Mouse (Mus musculus): ENCODE measurements at regions not wholly inside any gene's neighbourhood (a gene's known extent, or its start where the extent isn't known, plus 50 kb on each side); places are given as distances from the start of the nearest gene placed in this dataset.

DNA sequence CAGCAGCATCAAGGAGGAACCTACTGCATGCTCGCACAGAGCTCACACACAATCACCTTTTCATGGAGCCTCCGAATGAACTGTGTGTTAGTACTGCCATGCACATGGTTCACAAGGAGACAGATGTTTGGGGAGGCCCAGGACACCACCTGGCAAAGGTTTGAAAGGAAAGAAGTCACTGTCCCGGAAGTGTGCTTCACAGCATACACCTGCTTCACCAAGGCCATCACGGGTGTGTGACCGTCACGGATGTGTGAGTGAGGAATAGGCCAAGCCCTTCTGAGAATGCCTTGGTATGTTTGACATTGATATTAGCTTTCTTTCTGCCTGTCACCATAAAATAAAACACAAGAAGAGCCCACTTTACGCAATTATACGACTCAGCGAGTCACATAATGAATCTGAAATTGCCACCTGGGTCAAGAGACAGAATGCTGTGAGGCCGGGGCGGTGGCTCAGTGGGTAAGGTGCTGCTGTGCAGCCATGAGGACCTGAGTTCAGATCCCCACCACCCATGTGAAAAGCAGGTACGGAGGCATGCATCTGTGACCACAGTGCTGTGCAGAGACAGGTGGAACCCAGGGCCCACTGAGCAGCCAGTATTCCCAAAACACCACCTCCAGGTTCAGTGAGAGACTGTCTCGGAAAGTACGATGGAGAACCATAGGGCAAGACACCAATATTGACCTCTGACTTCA is 162.3 kb upstream of the Sh3bp4 start:
- Histone ChIP-seq H3K27ac (no peak overlapping the region), H3K9ac (no peak overlapping the region), H3K4me1 (no peaks in the 10 kb centered on the region), H3K27me3 (no peaks in the 10 kb centered on the region), H3K4me3 (no peak overlapping the region), H3K9me3 (no peaks in the 10 kb centered on the region), H3K36me3 (no peaks in the 10 kb centered on the region), H3K4me2 (no peak overlapping the region)
- 89% methylated on average over 14 of the region's 14 CpGs for WGBS
- ATAC-seq (ENCODE audit: borderline replicate concordance, extremely low read depth, low FRiP score, low TSS enrichment): no peak

DNA sequence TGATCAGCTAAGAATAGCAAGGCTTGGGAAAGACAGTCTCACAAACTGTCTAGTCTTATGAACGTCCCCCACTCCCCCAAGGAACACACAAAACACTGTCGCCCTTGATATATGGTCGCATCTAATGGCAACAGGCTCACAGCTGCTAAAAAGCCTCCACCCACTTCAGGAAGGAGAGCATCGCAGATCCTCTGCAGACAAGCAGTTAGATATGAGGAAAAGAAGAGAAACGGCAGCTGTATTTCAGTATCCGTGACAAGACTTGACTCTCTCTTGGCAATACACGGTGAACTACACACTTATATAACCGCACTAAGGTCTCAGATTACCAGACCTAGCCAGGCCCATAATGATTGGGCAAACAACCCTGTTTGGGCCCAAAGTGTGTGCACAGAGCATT is 161.5 kb upstream of the Sh3bp4 start:
- Histone ChIP-seq H3K36me3 (no peaks in the 10 kb centered on the region), H3K9me3 (no peaks in the 10 kb centered on the region), H3K4me3 (no peak overlapping the region), H3K4me2 (no peak overlapping the region), H3K9ac (no peak overlapping the region), H3K4me1 (no peaks in the 10 kb centered on the region), H3K27ac (no peak overlapping the region), H3K27me3 (no peaks in the 10 kb centered on the region)
- no peak for ATAC-seq (ENCODE audit: borderline replicate concordance, extremely low read depth, low FRiP score, low TSS enrichment)
- 38% methylated on average over 8 of the region's 8 CpGs for WGBS

GRCm38 (mm10) chr1:88909314-88909713 is 160.9 kb upstream of the Sh3bp4 start:
- no peak for ATAC-seq (ENCODE audit: borderline replicate concordance, extremely low read depth, low FRiP score, low TSS enrichment)
- Histone ChIP-seq H3K36me3 (no peaks in the 10 kb centered on the region), H3K4me1 (no peaks in the 10 kb centered on the region), H3K27me3 (no peaks in the 10 kb centered on the region), H3K9ac (no peak overlapping the region), H3K4me2 (no peak overlapping the region), H3K27ac (no peak overlapping the region), H3K9me3 (no peaks in the 10 kb centered on the region), H3K4me3 (no peak overlapping the region)
- 74% methylated on average over 4 of the region's 4 CpGs for WGBS

DNA sequence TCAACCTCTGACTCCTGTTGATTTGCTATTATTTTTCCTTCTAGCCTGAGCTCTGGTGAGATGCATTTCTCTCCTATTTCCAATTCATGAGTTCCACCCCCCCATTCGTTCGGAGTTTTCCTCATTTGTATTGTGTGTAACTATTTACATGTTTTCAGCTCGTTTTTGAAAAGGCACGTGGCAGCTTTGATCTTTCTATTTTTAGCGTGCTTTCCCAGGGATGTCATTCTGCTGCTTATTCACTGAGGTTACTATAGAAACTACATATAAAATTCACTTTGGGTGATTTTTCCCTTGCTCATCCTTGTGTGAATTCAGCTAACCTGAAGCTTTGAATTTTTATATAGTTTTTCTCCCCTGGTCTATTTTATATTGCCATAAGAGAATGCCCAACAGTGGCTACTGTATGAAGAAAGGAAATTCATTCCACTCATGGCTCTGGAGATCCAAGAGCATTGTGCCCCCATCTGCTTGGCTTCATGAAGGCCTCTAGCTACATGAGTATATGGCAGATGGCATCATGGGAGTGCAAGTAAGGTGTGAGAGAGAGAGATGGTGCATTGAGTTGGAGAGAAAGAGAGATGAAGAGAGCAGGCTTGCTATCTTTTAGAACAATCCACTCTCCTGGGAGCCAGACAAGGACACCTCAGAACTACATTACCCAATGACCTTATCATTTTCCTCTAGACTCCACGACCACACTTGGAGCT is 160.2 kb upstream of the Sh3bp4 start:
- no peaks in the 10 kb centered on the region for H3K27me3 ChIP-seq
- no peak for ATAC-seq (ENCODE audit: borderline replicate concordance, extremely low read depth, low FRiP score, low TSS enrichment)
- no peaks in the 10 kb centered on the region for H3K9me3 ChIP-seq
- no peaks in the 10 kb centered on the region for H3K4me1 ChIP-seq
- no peak overlapping the region for H3K9ac ChIP-seq
- WGBS: 55% methylated on average over 6 of the region's 6 CpGs
- H3K27ac ChIP-seq: no peak overlapping the region
- no peak overlapping the region for H3K4me3 ChIP-seq
- no peak overlapping the region for H3K4me2 ChIP-seq
- no peaks in the 10 kb centered on the region for H3K36me3 ChIP-seq

DNA sequence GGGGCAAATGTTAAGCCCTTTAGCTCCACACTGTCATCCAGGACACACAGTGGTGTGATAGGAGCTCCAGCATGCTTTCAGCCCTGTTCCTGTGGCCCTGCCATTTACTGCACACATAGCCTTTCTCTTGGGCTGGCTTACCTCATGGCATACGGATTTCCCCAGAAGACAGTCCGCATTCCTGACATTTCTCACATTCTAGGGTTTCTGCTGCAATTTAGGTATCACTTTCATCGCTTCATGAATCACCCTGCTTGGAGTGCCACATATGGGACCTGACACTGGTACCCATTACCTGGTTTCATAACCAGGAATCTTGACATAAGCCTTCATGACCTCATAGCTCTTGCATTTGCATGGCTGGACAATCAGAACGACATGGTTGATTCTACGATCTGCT is 158.5 kb upstream of the Sh3bp4 start:
- Histone ChIP-seq H3K4me1 (0 out of 2 replicates have a peak, but pooled peaks cover 2% of the 10 kb centered on the region), H3K9ac (no peak overlapping the region), H3K27ac (no peak overlapping the region), H3K36me3 (no peaks in the 10 kb centered on the region), H3K27me3 (no peaks in the 10 kb centered on the region), H3K4me2 (no peak overlapping the region), H3K9me3 (no peaks in the 10 kb centered on the region), H3K4me3 (no peak overlapping the region)
- WGBS: 66% methylated on average over 5 of the region's 5 CpGs
- ATAC-seq (ENCODE audit: borderline replicate concordance, extremely low read depth, low FRiP score, low TSS enrichment): no peak

DNA sequence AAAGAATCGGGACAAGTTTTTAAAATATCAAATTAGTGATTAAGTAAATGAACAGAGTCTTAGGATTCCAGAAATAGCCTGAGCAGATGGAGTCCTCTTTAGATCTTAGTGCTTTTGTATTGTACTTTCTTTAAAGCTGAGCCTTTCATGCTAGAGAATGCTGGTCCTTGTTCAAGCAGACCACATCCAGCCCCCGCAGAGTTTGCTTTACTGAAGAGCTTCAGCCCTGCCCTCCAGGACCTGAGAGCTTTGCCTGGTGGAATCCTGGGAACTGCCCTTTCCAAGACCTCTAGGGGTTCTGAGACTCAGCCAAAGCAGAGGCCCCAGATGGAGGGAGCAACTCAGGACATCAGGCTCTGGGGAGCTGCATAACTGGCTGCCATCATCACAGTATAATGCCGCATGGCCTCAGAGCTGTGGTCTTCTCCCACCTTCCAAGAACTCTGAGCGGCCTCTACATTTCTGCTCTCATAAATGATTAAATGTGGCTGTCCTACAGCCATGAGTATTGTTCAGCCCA is 153.6 kb upstream of the Sh3bp4 start:
- Histone ChIP-seq H3K4me3 (no peak overlapping the region), H3K4me1 (0 out of 2 replicates have a peak, but pooled peaks cover 3% of the 10 kb centered on the region), H3K27me3 (no peaks in the 10 kb centered on the region), H3K36me3 (no peaks in the 10 kb centered on the region), H3K27ac (no peak overlapping the region), H3K9me3 (no peaks in the 10 kb centered on the region), H3K9ac (no peak overlapping the region), H3K4me2 (no peak overlapping the region)
- WGBS: 76% methylated on average over 4 of the region's 4 CpGs
- ATAC-seq (ENCODE audit: borderline replicate concordance, extremely low read depth, low FRiP score, low TSS enrichment): no peak

DNA sequence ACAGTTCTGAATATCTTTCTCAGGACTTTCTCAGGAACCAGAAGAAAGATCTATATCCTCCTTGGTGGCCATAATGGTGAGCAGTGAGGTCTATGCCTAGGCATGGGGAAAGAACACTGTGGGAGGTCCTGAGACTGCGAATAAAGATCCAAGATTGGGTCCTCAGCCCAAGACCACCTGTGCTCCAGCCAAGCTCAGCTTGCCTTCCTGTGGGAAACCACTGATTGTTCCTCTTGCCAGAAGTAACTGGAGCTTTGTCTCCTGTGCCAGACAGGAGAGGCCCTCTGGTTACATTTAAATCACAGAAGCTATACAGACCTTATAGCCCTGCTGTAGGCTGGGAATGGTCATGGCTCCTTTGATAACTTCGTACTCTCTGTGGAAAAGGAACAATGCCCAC is 148.8 kb upstream of the Sh3bp4 start:
- H3K9ac ChIP-seq: no peak overlapping the region
- no peaks in the 10 kb centered on the region for H3K27me3 ChIP-seq
- no peak for ATAC-seq (ENCODE audit: borderline replicate concordance, extremely low read depth, low FRiP score, low TSS enrichment)
- no peak overlapping the region for H3K4me2 ChIP-seq
- WGBS: 72% methylated on average over 2 of the region's 2 CpGs
- no peak overlapping the region for H3K27ac ChIP-seq
- peaks cover 12% of the 10 kb centered on the region; the same call in 1 of the 2 replicates for H3K4me1 ChIP-seq
- H3K36me3 ChIP-seq: no peaks in the 10 kb centered on the region
- no peak overlapping the region for H3K4me3 ChIP-seq
- H3K9me3 ChIP-seq: no peaks in the 10 kb centered on the region

DNA sequence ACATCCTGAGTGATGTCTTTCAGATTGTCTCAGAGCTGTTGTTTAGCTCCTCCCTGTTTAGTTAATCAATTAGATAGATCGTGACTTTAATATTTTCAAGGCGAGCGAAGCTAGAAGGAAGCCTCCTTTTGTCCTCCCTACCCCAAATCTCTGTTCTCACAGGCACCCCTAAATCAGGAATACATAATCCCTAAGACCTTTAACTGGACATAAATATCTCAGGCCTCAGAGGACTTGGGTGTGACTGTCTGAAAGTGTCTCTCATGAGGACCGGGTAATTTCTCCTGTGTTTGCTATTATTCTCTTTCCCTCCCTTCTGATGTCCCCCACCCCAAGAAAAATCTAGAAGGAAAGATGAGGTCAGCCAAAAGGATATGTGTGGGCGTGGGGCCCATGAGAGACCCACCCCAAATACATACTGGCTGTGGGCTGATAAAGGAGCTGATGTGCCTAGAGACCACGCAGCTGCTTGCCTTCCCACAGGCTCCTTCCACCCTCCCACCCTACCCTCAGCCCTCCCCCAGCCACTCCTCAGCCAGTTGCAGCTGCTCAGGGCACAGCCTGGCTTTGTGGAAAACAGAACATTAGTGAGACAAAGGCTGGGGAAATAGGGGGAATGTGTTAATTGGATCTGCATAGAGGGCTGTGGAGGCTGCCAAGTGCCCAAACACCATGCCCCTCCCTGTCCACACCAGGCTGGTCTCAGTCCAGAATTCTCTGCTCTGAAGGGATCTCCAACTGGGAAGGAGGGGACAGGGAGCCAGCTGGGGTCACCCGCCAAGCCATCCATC is 146.2 kb upstream of the Sh3bp4 start:
- Histone ChIP-seq H3K36me3 (no peaks in the 10 kb centered on the region), H3K4me1 (peaks cover 10% of the 10 kb centered on the region; the same call in 1 of the 2 replicates), H3K27ac (0 out of 2 replicates have a peak overlapping the region, but pooled peaks have one; percentile 10), H3K27me3 (no peaks in the 10 kb centered on the region), H3K4me3 (no peak overlapping the region), H3K9ac (no peak overlapping the region), H3K4me2 (no peak overlapping the region), H3K9me3 (no peaks in the 10 kb centered on the region)
- WGBS: 41% methylated on average over 7 of the region's 7 CpGs
- ATAC-seq (ENCODE audit: borderline replicate concordance, extremely low read depth, low FRiP score, low TSS enrichment): peak; percentile 80

- Histone ChIP-seq H3K27ac (no peak overlapping the region), H3K36me3 (no peaks in the 10 kb centered on the region), H3K9ac (no peak overlapping the region), H3K4me3 (no peak overlapping the region), H3K9me3 (no peaks in the 10 kb centered on the region), H3K27me3 (no peaks in the 10 kb centered on the region), H3K4me2 (no peak overlapping the region), H3K4me1 (0 out of 2 replicates have a peak, but pooled peaks cover 6% of the 10 kb centered on the region)
- 70% methylated on average over 1 of the region's 1 CpGs for WGBS
- ATAC-seq (ENCODE audit: borderline replicate concordance, extremely low read depth, low FRiP score, low TSS enrichment): no peak
Observed at GRCm38 (mm10) chr1:88935191-88935590, 135.0 kb upstream of the Sh3bp4 start.

GRCm38 (mm10) chr1:88935779-88936178 is 134.4 kb upstream of the Sh3bp4 start:
- Histone ChIP-seq H3K4me3 (no peak overlapping the region), H3K4me1 (0 out of 2 replicates have a peak, but pooled peaks cover 6% of the 10 kb centered on the region), H3K27me3 (no peaks in the 10 kb centered on the region), H3K9me3 (no peaks in the 10 kb centered on the region), H3K9ac (no peak overlapping the region), H3K36me3 (no peaks in the 10 kb centered on the region), H3K4me2 (no peak overlapping the region), H3K27ac (no peak overlapping the region)
- WGBS: 76% methylated on average over 3 of the region's 3 CpGs
- ATAC-seq (ENCODE audit: borderline replicate concordance, extremely low read depth, low FRiP score, low TSS enrichment): no peak

DNA sequence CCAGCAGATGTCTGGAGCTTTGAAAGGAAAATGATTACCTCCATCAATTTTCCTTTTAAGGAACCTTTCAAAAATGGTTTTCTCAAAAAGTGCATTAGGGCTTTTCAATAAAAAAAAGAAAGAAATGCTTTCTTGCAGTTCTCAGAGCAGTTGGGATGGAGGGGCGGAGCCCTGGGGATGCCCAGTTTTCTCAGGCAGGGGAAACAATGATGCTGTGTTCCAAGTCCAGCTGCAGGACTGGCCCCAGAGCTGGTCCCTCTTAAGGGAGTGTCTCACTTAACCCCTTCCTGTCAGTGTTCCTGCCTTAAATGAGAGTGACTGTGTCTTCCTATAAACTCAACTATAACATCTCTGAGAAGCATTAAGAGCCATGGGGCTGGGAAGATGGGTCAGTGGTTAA is 132.9 kb upstream of the Sh3bp4 start:
- Histone ChIP-seq H3K4me2 (no peak overlapping the region), H3K27me3 (no peaks in the 10 kb centered on the region), H3K9ac (no peak overlapping the region), H3K4me3 (no peak overlapping the region), H3K36me3 (no peaks in the 10 kb centered on the region), H3K27ac (no peak overlapping the region), H3K4me1 (0 out of 2 replicates have a peak, but pooled peaks cover 6% of the 10 kb centered on the region), H3K9me3 (no peaks in the 10 kb centered on the region)
- 68% methylated on average over 1 of the region's 1 CpGs for WGBS
- no peak for ATAC-seq (ENCODE audit: borderline replicate concordance, extremely low read depth, low FRiP score, low TSS enrichment)
